Mouse (Mus musculus): ENCODE measurements around the gene Olfr287. TPM values are rescaled to one million over a fixed set of nuclear protein-coding genes. Genes with fewer than 3 reads are reported as not detected.

The Olfr287 gene
- polyA plus RNA-seq, 2 experiments: not detected

DNA sequence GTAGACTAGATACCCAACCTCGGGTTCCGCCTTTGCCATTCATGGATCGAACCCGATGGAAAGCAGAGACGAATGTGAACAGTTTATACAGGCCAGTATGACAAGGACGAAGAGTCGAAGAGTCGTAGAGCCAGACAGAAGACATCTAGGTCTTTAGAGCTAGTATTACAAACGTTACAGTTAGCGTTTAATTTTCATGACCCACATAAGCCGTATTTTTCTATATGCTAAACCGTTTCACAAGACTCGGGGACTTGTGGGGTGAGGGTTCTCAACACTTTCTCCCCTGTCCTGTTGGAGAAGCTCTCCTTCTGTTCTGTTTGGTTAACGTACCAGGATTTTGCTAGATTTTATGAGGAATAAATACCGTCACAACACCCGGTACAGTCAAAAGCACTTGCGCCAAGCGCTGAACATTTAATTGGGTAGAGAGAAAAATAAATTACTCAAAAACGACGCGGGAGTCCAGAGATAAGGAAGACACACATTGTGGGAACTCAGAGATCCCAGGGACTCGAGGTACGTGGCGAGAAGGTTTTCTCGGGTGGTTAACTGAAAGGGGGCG lies 40.2 kb downstream of the Olfr287 start:
- ATAC-seq (ENCODE audit: low FRiP score, low read depth) (no peak), DNase-seq (ENCODE audit: low spot score) (no peak)
- no peak overlapping the region for H3K27ac ChIP-seq (replicated peaks; ENCODE audit: low read depth, low read length)
- H3K4me2 ChIP-seq (replicated peaks; ENCODE audit: low read depth, low read length, severe bottlenecking): peak overlapping the region; percentile 61
- WGBS: 7% methylated on average over 26 of the region's 26 CpGs
- H3K36me3 ChIP-seq (ENCODE audit: control insufficient read depth, insufficient read depth, low read length): no peaks in the 10 kb centered on the region
- peak overlapping the region; percentile 50 for H3K4me3 ChIP-seq (replicated peaks; ENCODE audit: low read length)
- TF ChIP-seq POLR2A (IDR thresholded peaks at IDR 0.05; ENCODE audit: borderline replicate concordance, extremely low read depth, insufficient read depth, insufficient read length): no peak
- no peaks in the 10 kb centered on the region for H3K4me1 ChIP-seq (ENCODE audit: control insufficient read depth, insufficient read depth, low read length)
- no peaks in the 10 kb centered on the region for H3K9me3 ChIP-seq (ENCODE audit: control insufficient read depth, low read length)
- no peaks in the 10 kb centered on the region for H3K27me3 ChIP-seq (ENCODE audit: control insufficient read depth, insufficient read depth, low read length)
- H3K9ac ChIP-seq (ENCODE audit: low read depth, low read length, severe bottlenecking): peak overlapping the region; percentile 36

DNA sequence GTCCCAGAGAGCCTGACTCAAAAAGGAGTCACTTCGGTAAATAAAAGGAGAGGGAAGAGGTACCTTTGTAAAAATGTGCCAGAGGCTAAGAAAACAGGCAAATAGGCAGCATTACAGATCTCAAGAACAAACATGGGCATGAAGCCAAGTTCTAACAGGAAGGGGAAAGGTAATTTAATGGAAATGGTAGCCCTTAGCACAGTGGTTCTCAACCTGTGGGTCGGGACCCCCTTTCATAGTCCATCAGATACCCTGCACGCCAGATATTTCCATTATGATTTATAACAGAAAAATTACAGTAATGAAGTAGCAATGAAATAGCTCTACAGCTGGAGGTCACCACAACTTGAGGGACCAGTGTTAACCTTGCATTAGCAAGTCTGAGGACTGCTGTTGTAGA lies 43.5 kb downstream of the Olfr287 start:
- H3K27me3 ChIP-seq (ENCODE audit: control insufficient read depth, insufficient read depth, low read length): no peaks in the 10 kb centered on the region; the same call in 1 of the 2 replicates

DNA sequence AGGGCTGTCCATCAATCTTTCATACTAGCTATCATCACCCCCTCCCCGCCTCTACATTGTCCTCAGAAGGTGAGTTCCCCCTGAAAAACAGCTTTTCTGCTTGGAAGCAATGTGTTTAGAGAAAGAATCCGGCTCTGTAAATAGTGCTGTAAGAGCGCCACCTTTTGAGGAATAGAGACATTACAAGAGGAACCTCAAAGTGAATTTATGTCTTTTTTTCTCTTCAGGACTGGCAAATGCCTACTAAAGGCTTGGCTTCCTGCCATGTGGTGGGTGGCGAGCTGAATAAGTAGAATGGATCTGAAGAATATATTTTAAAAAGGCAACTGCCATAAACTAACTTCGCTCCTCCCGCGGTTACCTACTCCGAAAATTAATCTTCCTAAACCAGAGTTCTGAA lies 47.0 kb downstream of the Olfr287 start:
- H3K4me3 ChIP-seq (replicated peaks; ENCODE audit: low read length): no peak overlapping the region
- no peaks in the 10 kb centered on the region for H3K36me3 ChIP-seq (ENCODE audit: control insufficient read depth, insufficient read depth, low read length)
- no peak overlapping the region for H3K27ac ChIP-seq (replicated peaks; ENCODE audit: low read depth, low read length)
- no peak for TF ChIP-seq POLR2A (IDR thresholded peaks at IDR 0.05; ENCODE audit: borderline replicate concordance, extremely low read depth, insufficient read depth, insufficient read length)
- ATAC-seq (ENCODE audit: low FRiP score, low read depth) (no peak), DNase-seq (ENCODE audit: low spot score) (peak; percentile 65)
- H3K4me2 ChIP-seq (replicated peaks; ENCODE audit: low read depth, low read length, severe bottlenecking): no peak overlapping the region
- H3K9ac ChIP-seq (ENCODE audit: low read depth, low read length, severe bottlenecking): no peak overlapping the region
- WGBS: 38% methylated on average over 8 of the region's 8 CpGs
- H3K9me3 ChIP-seq (ENCODE audit: control insufficient read depth, low read length): no peaks in the 10 kb centered on the region
- peaks cover 30% of the 10 kb centered on the region for H3K27me3 ChIP-seq (ENCODE audit: control insufficient read depth, insufficient read depth, low read length)
- no peaks in the 10 kb centered on the region for H3K4me1 ChIP-seq (ENCODE audit: control insufficient read depth, insufficient read depth, low read length)

More for the DNA sequence above, 43.5 kb downstream of the Olfr287 start:
- H3K4me3 ChIP-seq (replicated peaks; ENCODE audit: low read length): no peak overlapping the region
- no peaks in the 10 kb centered on the region for H3K4me1 ChIP-seq (ENCODE audit: control insufficient read depth, insufficient read depth, low read length)
- no peak overlapping the region for H3K9ac ChIP-seq (ENCODE audit: low read depth, low read length, severe bottlenecking)
- DNase-seq (ENCODE audit: low spot score): no peak
- 51% methylated on average over 3 of the region's 3 CpGs for WGBS
- H3K9me3 ChIP-seq (ENCODE audit: control insufficient read depth, low read length): no peaks in the 10 kb centered on the region
- H3K4me2 ChIP-seq (replicated peaks; ENCODE audit: low read depth, low read length, severe bottlenecking): no peak overlapping the region
- TF ChIP-seq POLR2A (IDR thresholded peaks at IDR 0.05; ENCODE audit: borderline replicate concordance, extremely low read depth, insufficient read depth, insufficient read length): no peak
- no peak overlapping the region for H3K27ac ChIP-seq (replicated peaks; ENCODE audit: low read depth, low read length)
- no peak for ATAC-seq (ENCODE audit: low FRiP score, low read depth)
- no peaks in the 10 kb centered on the region for H3K36me3 ChIP-seq (ENCODE audit: control insufficient read depth, insufficient read depth, low read length)

DNA sequence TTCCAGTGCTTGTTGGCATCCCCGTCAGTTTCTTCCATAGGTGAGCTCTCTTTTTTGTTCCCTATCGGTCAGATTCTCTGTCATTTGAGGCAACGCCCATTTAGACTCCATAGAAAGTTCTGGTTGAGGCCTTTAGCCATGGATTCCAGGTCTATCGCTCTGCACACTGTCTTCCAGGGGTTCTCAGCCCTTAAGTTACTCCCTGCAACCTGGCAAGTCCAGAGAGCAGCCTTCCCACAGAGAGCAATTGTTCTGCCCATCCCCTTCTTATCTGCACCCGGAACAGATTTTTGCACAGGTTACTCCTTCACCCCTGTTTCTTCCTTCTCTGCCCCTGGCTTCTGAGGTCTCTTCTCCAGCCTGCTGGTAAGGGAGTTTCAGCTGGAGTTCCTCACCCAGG lies 48.7 kb downstream of the Olfr287 start:
- TF ChIP-seq POLR2A (IDR thresholded peaks at IDR 0.05; ENCODE audit: borderline replicate concordance, extremely low read depth, insufficient read depth, insufficient read length): no peak
- Histone ChIP-seq H3K4me2 (replicated peaks; ENCODE audit: low read depth, low read length, severe bottlenecking) (no peak overlapping the region), H3K9me3 (ENCODE audit: control insufficient read depth, low read length) (no peaks in the 10 kb centered on the region), H3K36me3 (ENCODE audit: control insufficient read depth, insufficient read depth, low read length) (no peaks in the 10 kb centered on the region), H3K4me1 (ENCODE audit: control insufficient read depth, insufficient read depth, low read length) (no peaks in the 10 kb centered on the region; the same call in 1 of the 2 replicates), H3K27ac (replicated peaks; ENCODE audit: low read depth, low read length) (no peak overlapping the region), H3K27me3 (ENCODE audit: control insufficient read depth, insufficient read depth, low read length) (peaks cover 47% of the 10 kb centered on the region), H3K4me3 (replicated peaks; ENCODE audit: low read length) (no peak overlapping the region), H3K9ac (ENCODE audit: low read depth, low read length, severe bottlenecking) (no peak overlapping the region)
- ATAC-seq (ENCODE audit: low FRiP score, low read depth) (no peak), DNase-seq (ENCODE audit: low spot score) (no peak)
- WGBS: 69% methylated on average over 5 of the region's 5 CpGs

DNA sequence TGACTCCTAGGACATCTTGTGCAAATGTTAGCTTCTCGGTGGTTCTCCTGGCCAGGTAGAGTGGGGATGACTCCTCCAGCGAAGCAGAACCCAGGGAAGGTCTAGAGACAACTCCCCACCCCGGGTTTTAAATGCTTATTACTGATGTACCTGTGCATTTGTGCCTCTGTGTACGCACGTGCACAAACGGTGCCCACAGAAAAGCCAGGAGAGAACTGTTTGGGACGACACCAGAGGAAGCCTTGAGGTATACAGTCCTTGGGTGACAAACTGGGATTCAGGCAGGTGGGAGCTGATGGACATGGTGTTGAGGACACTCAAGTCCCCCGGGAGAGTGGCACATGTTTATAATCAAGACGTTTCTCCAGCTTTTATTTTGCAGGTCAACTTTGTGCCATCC lies 49.9 kb downstream of the Olfr287 start:
- Histone ChIP-seq H3K36me3 (ENCODE audit: control insufficient read depth, insufficient read depth, low read length) (no peaks in the 10 kb centered on the region), H3K4me2 (replicated peaks; ENCODE audit: low read depth, low read length, severe bottlenecking) (no peak overlapping the region), H3K27ac (replicated peaks; ENCODE audit: low read depth, low read length) (no peak overlapping the region), H3K4me3 (replicated peaks; ENCODE audit: low read length) (no peak overlapping the region), H3K27me3 (ENCODE audit: control insufficient read depth, insufficient read depth, low read length) (peaks cover 54% of the 10 kb centered on the region), H3K9me3 (ENCODE audit: control insufficient read depth, low read length) (no peaks in the 10 kb centered on the region), H3K4me1 (ENCODE audit: control insufficient read depth, insufficient read depth, low read length) (no peaks in the 10 kb centered on the region; the same call in 1 of the 2 replicates), H3K9ac (ENCODE audit: low read depth, low read length, severe bottlenecking) (no peak overlapping the region)
- 66% methylated on average over 9 of the region's 9 CpGs for WGBS
- TF ChIP-seq POLR2A (IDR thresholded peaks at IDR 0.05; ENCODE audit: borderline replicate concordance, extremely low read depth, insufficient read depth, insufficient read length): no peak
- no peak for DNase-seq (ENCODE audit: low spot score)
- no peak for ATAC-seq (ENCODE audit: low FRiP score, low read depth)
